Mouse (Mus musculus): ENCODE measurements at regions not wholly inside any gene's neighbourhood (a gene's known extent, or its start where the extent isn't known, plus 50 kb on each side); places are given as distances from the start of the nearest gene placed in this dataset.

- TF ChIP-seq POLR2A (IDR thresholded peaks at IDR 0.05; ENCODE audit: extremely low read depth, insufficient read depth, low read length) (no peak), CTCF (IDR thresholded peaks at IDR 0.05; ENCODE audit: extremely low read depth, insufficient read depth, low read length) (no peak)
Measured at GRCm38 (mm10) chr17:67561802-67562201, 70.7 kb downstream of the Lrrc30 start.
